Mouse (Mus musculus): Measurements from ENCODE around the gene Fcf1.

The Fcf1 gene

GRCm38 (mm10) chr12:84968831-84969655 is 1.7 kb upstream of the Fcf1 start:
- DNase-seq (ENCODE audit: low read depth, low spot score) = no peak

DNA sequence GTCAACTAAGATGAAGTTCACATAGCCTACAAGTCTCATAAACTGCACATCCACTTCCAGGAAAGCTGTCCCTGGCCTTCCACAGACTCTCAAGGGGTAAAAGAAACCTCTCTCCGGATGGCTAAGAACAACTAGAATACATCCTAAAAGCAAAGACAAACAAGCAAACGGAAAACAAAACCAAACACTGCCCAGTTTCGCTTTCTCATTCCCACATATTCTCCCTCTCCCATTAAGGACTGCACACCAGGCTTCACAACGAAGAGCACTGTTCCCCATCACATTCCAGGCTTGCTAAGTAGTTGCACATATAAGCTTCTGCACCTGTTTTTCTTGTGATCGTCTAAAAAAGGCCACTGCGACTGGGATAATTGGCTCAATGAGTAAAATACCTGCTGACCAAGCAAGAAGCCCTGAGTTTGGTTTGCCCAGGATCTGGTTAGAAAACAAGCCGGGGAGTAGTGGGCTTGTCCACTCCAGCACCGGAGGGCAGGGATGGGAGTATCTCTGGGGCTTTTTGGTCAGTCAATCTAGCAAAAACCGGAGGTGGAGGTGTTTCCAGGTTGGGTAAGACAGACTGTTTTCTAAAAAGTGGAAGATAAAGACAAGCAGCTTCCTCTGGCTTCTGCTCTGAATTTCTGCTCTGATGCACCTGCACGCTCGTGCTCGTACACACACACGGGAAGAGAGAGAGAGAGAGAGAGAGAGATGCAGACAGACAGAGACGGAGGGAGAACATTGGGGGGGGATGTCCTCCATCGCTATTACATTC is 855 bp upstream of the Fcf1 start:
- DNase-seq (ENCODE audit: low read depth, low spot score) = no peak

- DNase-seq (ENCODE audit: low read depth, low spot score) = no peak
Observed at GRCm38 (mm10) chr12:84979264-84979862, 8.7 kb downstream of the Fcf1 start.

- DNase-seq (ENCODE audit: low read depth, low spot score) = no peak
Observed at GRCm38 (mm10) chr12:84989456-84989855, 18.8 kb downstream of the Fcf1 start.

- DNase-seq (ENCODE audit: low read depth, low spot score) = no peak
Observed at GRCm38 (mm10) chr12:84995112-84995761, 24.5 kb downstream of the Fcf1 start.

DNA sequence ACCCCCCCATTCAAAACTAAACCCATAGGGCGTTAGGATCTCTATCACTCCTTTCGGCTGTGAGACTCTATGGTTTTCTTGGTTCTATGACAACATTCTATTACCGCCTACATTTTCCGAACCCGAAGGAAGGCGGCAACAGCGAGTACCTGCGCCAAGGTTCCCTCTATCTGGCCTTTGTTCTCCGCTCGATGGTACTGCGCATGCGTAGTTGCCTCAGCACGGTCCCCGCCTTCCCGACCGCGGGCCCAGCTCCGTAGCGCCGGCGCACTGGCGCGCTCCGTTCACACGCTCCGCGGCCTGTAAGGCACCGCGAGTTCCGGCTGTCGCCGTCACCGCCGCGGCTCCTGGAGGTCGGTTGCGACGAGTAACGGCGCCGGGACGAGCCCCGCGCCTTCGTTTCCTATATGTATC is 25.4 kb downstream of the Fcf1 start, which contains the start of gene Ylpm1:
Gene Ylpm1, plus strand, starts transcription at position 239 of the 414 bp plus-strand sequence.
- DNase-seq (ENCODE audit: low read depth, low spot score) = peak; percentile 98

DNA sequence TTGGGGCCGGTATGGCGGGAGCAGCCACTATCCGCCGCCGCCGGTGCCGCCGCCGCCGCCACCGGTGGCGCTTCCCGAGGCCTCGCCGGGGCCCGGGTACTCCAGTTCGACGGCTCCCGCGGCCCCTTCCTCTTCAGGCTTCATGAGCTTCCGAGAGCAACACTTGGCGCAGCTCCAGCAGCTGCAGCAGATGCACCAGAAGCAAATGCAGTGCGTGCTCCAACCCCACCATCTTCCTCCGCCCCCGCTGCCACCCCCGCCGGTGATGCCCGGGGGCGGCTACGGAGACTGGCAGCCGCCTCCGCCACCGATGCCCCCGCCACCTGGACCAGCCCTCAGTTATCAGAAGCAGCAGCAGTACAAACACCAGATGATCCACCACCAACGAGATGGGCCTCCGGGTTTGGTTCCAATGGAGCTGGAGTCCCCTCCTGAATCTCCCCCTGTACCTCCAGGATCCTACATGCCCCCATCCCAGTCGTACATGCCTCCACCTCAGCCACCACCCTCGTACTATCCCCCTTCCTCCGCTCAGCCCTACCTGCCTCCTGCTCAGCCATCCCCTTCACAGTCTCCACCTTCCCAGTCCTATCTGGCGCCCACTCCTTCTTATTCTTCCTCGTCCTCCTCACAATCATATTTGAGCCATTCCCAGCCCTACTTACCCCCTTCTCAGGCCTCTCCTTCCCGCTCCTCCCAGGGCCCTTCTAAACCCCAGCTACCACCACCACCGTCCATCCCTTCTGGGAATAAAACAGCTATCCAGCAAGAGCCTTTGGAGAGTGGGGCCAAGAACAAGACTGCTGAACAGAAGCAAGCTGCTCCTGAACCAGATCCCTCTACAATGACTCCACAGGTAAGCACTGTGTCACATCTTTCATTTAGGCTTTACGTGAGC is 26.1 kb downstream of the Fcf1 start:
- DNase-seq (ENCODE audit: low read depth, low spot score) = peak; percentile 44

DNA sequence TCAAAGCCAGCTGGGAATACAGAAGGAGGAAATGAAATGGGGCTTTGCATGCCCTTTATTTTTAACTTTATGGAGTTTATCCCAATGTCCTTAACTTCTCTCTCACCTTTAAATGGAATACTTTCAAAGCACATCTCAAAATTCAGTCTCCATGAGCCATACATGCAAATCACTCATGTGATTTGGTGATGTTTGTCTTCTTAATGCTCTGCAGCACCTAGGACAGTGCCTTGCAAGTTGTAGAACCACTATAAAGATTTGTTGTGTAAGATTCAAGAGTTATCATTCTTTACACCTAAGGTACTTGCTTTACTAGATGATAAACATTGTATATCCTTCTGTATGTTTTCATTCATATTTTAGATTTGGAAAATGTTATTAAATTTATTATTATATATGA is 28.4 kb downstream of the Fcf1 start:
- no peak for DNase-seq (ENCODE audit: low read depth, low spot score)

DNA sequence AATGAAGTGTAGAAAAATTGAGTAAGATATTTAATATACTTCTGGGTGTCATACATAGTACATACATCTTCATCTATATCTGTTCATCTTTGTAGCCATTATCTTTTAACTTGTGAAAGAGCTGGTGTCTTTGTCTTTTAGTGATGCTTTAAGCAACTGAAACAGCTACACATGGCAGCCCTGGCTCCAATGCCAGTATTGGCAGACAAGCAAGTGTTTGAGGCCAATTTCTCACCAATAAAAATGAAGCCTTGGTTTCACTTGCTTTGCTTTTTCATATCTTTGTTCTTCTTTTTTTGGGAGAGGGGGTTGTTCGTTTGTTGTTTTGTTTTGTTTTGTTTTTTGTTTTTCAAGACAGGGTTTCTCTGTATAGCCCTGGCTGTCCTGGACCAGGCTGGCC is 35.5 kb downstream of the Fcf1 start:
- no peak for DNase-seq (ENCODE audit: low read depth, low spot score)

- no peak for DNase-seq (ENCODE audit: low read depth, low spot score)
Observed at GRCm38 (mm10) chr12:85007021-85007420, 36.3 kb downstream of the Fcf1 start.

GRCm38 (mm10) chr12:85009776-85010175 is 39.1 kb downstream of the Fcf1 start:
- no peak for DNase-seq (ENCODE audit: low read depth, low spot score)

DNA sequence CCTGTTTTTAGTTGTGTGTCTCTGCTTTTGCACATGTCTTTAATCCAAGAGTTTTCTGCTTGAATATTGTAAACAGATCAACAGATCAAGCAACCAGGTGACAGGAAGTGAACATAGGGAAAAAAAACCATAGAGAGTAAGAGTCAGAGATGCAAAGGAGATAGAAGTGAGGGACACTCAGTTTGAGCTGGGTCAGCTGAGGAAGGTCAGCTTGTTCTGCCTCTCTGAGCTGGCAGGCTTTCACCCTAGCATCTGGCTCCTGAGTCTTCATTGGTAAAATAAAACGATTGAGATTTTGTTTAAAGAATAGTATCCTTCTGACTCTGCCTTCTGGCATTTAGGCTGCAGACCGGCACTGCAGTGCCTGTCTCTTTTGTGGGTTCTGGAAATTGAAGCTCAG is 39.8 kb downstream of the Fcf1 start:
- no peak for DNase-seq (ENCODE audit: low read depth, low spot score)

GRCm38 (mm10) chr12:85012185-85012584 is 41.5 kb downstream of the Fcf1 start:
- DNase-seq (ENCODE audit: low read depth, low spot score) = no peak

- DNase-seq (ENCODE audit: low read depth, low spot score) = no peak
Observed at GRCm38 (mm10) chr12:85022071-85022470, 51.4 kb downstream of the Fcf1 start.

DNA sequence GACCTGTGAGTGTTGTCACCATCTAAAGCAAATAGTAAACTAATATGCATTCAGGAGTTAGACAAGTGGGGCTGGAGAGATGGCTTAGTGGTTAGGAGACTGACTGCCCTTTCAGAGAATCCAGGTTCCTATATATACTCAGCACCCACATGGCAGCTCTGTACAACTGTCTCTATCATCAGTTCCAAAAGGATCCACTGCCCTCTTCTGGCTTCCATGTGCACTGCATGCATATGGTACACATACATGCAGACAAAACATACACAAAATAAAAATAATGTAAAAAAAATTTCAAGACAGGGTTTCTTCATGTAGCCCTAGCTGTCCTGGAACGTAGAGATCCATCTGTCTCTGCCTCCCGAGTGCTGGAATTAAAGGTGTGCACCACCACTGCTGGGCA is 62.0 kb downstream of the Fcf1 start:
- DNase-seq (ENCODE audit: low read depth, low spot score) = no peak

All from skeletal muscle tissue, adult 2 months (tissue).